Mouse (Mus musculus): Measurements from ENCODE around the gene Atp6ap1. TPM values are rescaled to one million over a fixed set of nuclear protein-coding genes. Genes with fewer than 3 reads are reported as not detected.

The Atp6ap1 gene
- total and polyA plus RNA-seq, 3 experiments, result 41.6 to 355 (median 75.5) TPM

DNA sequence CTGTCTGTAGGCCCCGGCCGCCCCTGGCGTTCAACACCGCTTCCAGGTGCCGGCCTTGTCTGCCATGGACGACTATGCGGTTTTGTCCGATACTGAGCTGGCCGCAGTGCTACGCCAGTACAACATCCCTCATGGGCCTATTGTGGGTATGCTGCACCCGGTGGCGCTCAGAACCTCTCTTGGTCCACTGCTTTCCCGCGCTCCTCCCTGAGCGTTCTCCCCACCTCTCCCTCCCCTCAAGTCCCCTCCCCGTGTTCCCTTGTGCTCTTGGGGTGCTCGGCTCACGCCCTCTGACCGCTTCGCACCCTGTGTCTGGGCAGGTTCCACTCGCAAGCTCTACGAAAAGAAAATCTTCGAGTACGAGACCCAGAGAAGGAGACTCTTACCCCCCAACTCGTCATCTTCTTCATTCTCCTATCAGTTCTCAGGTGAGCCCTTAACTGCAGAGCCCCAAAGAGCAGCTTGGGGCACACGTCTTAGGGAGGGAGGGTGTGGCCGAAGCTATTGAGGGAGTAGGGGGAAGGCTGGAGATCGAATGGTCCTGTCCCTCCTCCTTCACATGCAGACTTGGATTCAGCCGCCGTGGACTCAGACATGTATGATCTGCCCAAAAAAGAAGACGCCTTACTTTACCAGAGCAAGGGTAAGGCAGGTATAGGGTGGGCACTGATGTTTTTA is 41.9 kb upstream of the Atp6ap1 start:
- H3K4me3 ChIP-seq (ENCODE audit: control insufficient read depth in 1 of 2, insufficient read depth in 1 of 2, low read depth in 2 of 2, low read length in 2 of 2), result peak overlapping the region; percentile 82 to 93
- peak; percentile 42 for DNase-seq (ENCODE audit: low read depth, low spot score)
- TF ChIP-seq SMC3 (IDR thresholded peaks at IDR 0.05; ENCODE audit: low read depth, low read length) (no peak), POLR2A (IDR thresholded peaks at IDR 0.05; ENCODE audit: control insufficient read depth in 1 of 2, insufficient read depth in 1 of 2, low read depth in 1 of 2, low read length in 2 of 2, poor library complexity in 1 of 2) (peak in 1 of 2 experiments; percentile 2; a peak in 1 of 4 replicates), HCFC1 (IDR thresholded peaks at IDR 0.05; ENCODE audit: low read depth, low read length) (0 out of 2 replicates have a peak, but pooled peaks have one; percentile 0), CHD2 (IDR thresholded peaks at IDR 0.05; ENCODE audit: low read length) (no peak)
- H3K9ac ChIP-seq (ENCODE audit: control insufficient read depth, low read depth, low read length, poor library complexity, severe bottlenecking), result peak overlapping the region; percentile 98
- H3K27me3 ChIP-seq (ENCODE audit: control insufficient read depth in 1 of 2, insufficient read depth in 2 of 2, low read length in 2 of 2), result no peaks in the 10 kb centered on the region
- H3K4me1 ChIP-seq (ENCODE audit: control insufficient read depth in 1 of 2, insufficient read depth in 2 of 2, low read length in 2 of 2), result peaks cover 0 to 6% of the 10 kb centered on the region in 2 experiments; a peak in 2 of 4 replicates
- H3K9me3 ChIP-seq (replicated peaks; ENCODE audit: insufficient read depth, low read length), result no peaks in the 10 kb centered on the region
- H3K36me3 ChIP-seq (ENCODE audit: control insufficient read depth in 1 of 2, insufficient read depth in 2 of 2, low read length in 2 of 2), result peaks cover 0 to 12% of the 10 kb centered on the region in 2 experiments; a peak in 3 of 4 replicates
- H3K79me2 ChIP-seq (ENCODE audit: control insufficient read depth, insufficient read depth, low read length, poor library complexity), result peaks cover 12% of the 10 kb centered on the region
- H3K27ac ChIP-seq (ENCODE audit: control insufficient read depth, low read depth, low read length), result peak overlapping the region; percentile 92

DNA sequence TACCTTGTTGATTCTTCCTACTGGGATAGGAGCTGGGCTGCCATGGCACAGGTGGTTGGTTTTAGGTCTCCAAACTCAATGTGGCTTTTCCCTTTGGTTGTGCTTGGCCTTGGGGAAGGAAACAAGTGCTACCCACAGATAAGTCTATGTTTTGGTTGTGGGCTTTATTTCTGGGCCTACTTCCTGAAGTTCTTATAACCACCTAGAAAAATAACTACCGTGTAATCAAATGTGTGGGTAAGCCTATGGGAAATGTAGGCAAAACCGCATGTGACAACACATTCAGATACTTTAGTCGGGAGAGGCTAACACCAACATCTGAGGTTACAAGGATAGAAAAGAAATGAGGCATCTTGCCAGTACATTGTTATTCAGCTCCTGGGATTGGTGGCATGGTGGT is 39.2 kb upstream of the Atp6ap1 start:
- DNase-seq (ENCODE audit: low read depth, low spot score), result no peak
- no peaks in the 10 kb centered on the region for H3K9me3 ChIP-seq (replicated peaks; ENCODE audit: insufficient read depth, low read length)
- no peaks in the 10 kb centered on the region for H3K27me3 ChIP-seq (ENCODE audit: control insufficient read depth in 1 of 2, insufficient read depth in 2 of 2, low read length in 2 of 2)
- no peak overlapping the region for H3K4me3 ChIP-seq (ENCODE audit: control insufficient read depth in 1 of 2, insufficient read depth in 1 of 2, low read depth in 2 of 2, low read length in 2 of 2)
- H3K79me2 ChIP-seq (ENCODE audit: control insufficient read depth, insufficient read depth, low read length, poor library complexity), result peaks cover 12% of the 10 kb centered on the region
- no peak overlapping the region for H3K27ac ChIP-seq (ENCODE audit: control insufficient read depth, low read depth, low read length)
- TF ChIP-seq MAFK (IDR thresholded peaks at IDR 0.05; ENCODE audit: borderline replicate concordance, low read depth, low read length), result no peak
- peak; percentile 50 for TF ChIP-seq TAL1 (IDR thresholded peaks at IDR 0.05; ENCODE audit: low read length)
- peaks cover 0 to 5% of the 10 kb centered on the region in 2 experiments; a peak in 2 of 4 replicates for H3K4me1 ChIP-seq (ENCODE audit: control insufficient read depth in 1 of 2, insufficient read depth in 2 of 2, low read length in 2 of 2)
- H3K9ac ChIP-seq (ENCODE audit: control insufficient read depth, low read depth, low read length, poor library complexity, severe bottlenecking), result no peak overlapping the region
- peaks cover 0 to 12% of the 10 kb centered on the region in 2 experiments; a peak in 3 of 4 replicates for H3K36me3 ChIP-seq (ENCODE audit: control insufficient read depth in 1 of 2, insufficient read depth in 2 of 2, low read length in 2 of 2)

DNA sequence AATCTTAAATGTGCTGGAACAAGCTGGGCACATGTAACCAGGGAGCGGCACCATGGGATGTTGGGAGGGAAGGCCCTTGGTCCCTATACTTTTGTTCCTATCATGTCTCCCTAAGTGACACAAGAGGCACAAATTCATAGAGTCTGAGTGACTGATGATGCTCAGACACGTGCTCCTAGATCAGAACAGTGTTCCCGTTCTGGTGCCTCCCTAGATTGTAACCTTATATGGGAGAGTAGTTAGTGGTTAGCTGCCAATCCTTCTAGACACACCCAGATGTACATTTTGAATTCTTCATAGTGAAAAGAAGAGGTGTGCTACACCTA is 27.2 kb upstream of the Atp6ap1 start:
- peak overlapping the region; percentile 42 to 49 for H3K4me3 ChIP-seq (ENCODE audit: control insufficient read depth in 1 of 2, insufficient read depth in 1 of 2, low read depth in 2 of 2, low read length in 2 of 2)
- H3K4me1 ChIP-seq (ENCODE audit: control insufficient read depth in 1 of 2, insufficient read depth in 2 of 2, low read length in 2 of 2), result peaks cover 0 to 7% of the 10 kb centered on the region in 2 experiments; a peak in 3 of 4 replicates
- TF ChIP-seq NELFE (IDR thresholded peaks at IDR 0.05; ENCODE audit: low read depth, low read length), result no peak
- peak; percentile 40; the same call in 1 of the 2 replicates for TF ChIP-seq USF1 (IDR thresholded peaks at IDR 0.05; ENCODE audit: low read depth, low read length)
- no peak for TF ChIP-seq USF2 (IDR thresholded peaks at IDR 0.05; ENCODE audit: borderline replicate concordance in 1 of 2, insufficient read depth in 1 of 2, low read depth in 1 of 2, low read length in 2 of 2)
- no peak for TF ChIP-seq POLR2AphosphoS5 (IDR thresholded peaks at IDR 0.05; ENCODE audit: borderline replicate concordance, low read depth, low read length)
- no peak for TF ChIP-seq TCF12 (IDR thresholded peaks at IDR 0.05; ENCODE audit: low read depth, low read length)
- TF ChIP-seq ZKSCAN1 (IDR thresholded peaks at IDR 0.05; ENCODE audit: low read depth, low read length), result no peak
- no peak for TF ChIP-seq GABPA (IDR thresholded peaks at IDR 0.05; ENCODE audit: low read depth, low read length)
- TF ChIP-seq MXI1 (IDR thresholded peaks at IDR 0.05; ENCODE audit: low read depth, low read length), result peak; percentile 81
- TF ChIP-seq MEF2A (IDR thresholded peaks at IDR 0.05; ENCODE audit: extremely low read depth, insufficient replicate concordance, low read depth, low read length, poor library complexity, severe bottlenecking), result no peak
- TF ChIP-seq SMC3 (IDR thresholded peaks at IDR 0.05; ENCODE audit: low read depth, low read length), result no peak
- TF ChIP-seq MYC (IDR thresholded peaks at IDR 0.05; ENCODE audit: low read depth, low read length), result peak; percentile 95
- peak; percentile 21; the same call in 1 of the 2 replicates for TF ChIP-seq BHLHE40 (IDR thresholded peaks at IDR 0.05; ENCODE audit: borderline replicate concordance, low read depth, low read length)
- TF ChIP-seq RCOR1 (IDR thresholded peaks at IDR 0.05; ENCODE audit: low read depth, low read length), result no peak
- TF ChIP-seq ZNF384 (IDR thresholded peaks at IDR 0.05; ENCODE audit: low read depth, low read length), result no peak
- 0 out of 2 replicates have a peak, but pooled peaks have one; percentile 52 for TF ChIP-seq ZMIZ1 (IDR thresholded peaks at IDR 0.05; ENCODE audit: low read depth, low read length)
- no peak for TF ChIP-seq TAL1 (IDR thresholded peaks at IDR 0.05; ENCODE audit: low read length)
- no peak for TF ChIP-seq ZC3H11A (IDR thresholded peaks at IDR 0.05; ENCODE audit: low read depth, low read length)
- TF ChIP-seq MAX (IDR thresholded peaks at IDR 0.05; ENCODE audit: low read length), result peak; percentile 91
- TF ChIP-seq TBP (IDR thresholded peaks at IDR 0.05; ENCODE audit: low read depth, low read length), result no peak
- TF ChIP-seq HCFC1 (IDR thresholded peaks at IDR 0.05; ENCODE audit: low read depth, low read length), result no peak
- H3K27me3 ChIP-seq (ENCODE audit: control insufficient read depth in 1 of 2, insufficient read depth in 2 of 2, low read length in 2 of 2), result no peaks in the 10 kb centered on the region
- H3K79me2 ChIP-seq (ENCODE audit: control insufficient read depth, insufficient read depth, low read length, poor library complexity), result peaks cover 19% of the 10 kb centered on the region
- H3K9ac ChIP-seq (ENCODE audit: control insufficient read depth, low read depth, low read length, poor library complexity, severe bottlenecking), result peak overlapping the region; percentile 79
- no peak for DNase-seq (ENCODE audit: low read depth, low spot score)
- peak overlapping the region; percentile 96 for H3K27ac ChIP-seq (ENCODE audit: control insufficient read depth, low read depth, low read length)
- H3K9me3 ChIP-seq (replicated peaks; ENCODE audit: insufficient read depth, low read length), result no peaks in the 10 kb centered on the region
- peaks cover 0 to 7% of the 10 kb centered on the region in 2 experiments; a peak in 1 of 4 replicates for H3K36me3 ChIP-seq (ENCODE audit: control insufficient read depth in 1 of 2, insufficient read depth in 2 of 2, low read length in 2 of 2)

Measured in MEL (cell line).